Mouse (Mus musculus) cerebellum, postnatal 36 days (tissue): ENCODE measurements around the gene Ric3.

Source experiments
- DNase-seq, 2 experiments: peaks; one replicate each; pipeline ENCODE4 v3.0.0; 2021 to 2022; ENCODE audit warnings: mixed read lengths in 2 of 2

The Ric3 gene

GRCm38 (mm10) chr7:109045876-109046275 lies 37.3 kb downstream of the Ric3 start:
- DNase-seq, result no peak

- peak; percentile 93 for DNase-seq
Measured at GRCm38 (mm10) chr7:109039445-109039844, 43.7 kb downstream of the Ric3 start.

DNA sequence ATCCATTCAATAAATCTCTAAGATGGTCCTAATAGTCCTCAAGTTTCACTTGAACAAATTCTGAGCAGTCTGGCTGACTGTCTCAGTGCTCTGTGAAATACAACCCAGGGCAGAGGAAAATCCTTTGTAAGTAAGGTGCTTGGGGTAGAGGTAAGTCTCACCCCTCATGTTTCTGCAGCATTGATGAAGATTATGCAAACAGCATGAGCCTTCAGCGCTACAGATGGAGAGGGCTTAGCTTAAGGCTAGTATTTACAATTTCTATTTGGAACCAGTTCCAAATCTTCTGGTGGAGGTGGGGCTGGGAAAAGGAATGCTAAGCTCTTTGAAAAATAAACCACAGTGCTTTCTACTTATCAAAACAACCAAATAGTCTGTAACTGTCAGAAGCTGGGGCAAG lies 44.1 kb downstream of the Ric3 start:
- no peak for DNase-seq

- peak; percentile 57 to 71 for DNase-seq
Measured at GRCm38 (mm10) chr7:109038121-109038735, 44.9 kb downstream of the Ric3 start.

DNA sequence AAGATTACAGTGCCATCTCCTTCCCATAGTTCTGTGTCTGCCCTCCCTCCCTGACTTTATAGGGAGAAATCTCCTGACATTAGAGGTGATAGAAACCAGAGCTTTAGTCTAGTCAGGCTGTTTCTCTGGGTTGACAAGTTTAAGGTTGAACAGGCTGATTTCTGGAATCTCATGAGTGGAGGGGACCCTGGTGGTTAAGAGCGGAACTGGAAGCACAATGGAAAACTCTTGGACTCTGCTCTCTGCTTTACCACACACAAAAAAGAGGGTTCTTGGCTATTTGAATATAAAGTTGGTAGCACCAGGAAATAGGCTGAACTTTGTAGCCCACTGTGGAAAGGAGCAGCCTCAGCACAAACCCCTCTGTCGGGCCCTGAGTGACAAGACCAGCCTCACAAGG lies 51.1 kb downstream of the Ric3 start:
- no peak for DNase-seq

DNA sequence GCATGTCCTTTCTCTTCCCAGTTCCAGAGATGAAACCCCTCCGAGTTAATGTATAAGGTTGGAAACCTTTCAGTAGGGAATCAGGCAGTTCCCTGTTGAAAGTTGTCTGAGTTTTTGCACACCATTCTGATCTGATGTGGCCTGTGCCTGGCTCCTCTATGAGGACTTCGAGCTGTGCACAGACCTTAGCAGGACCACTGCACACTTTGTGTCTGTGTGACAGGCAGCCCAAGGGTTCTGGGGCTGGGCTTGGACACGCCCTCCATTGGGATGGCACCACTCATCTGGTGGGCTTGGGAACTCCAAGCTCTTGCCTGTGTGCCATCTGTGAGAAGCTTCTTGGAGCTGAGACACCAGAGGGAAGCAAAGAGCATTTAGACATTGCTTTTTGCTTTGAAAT lies 51.8 kb downstream of the Ric3 start:
- DNase-seq, result no peak

DNA sequence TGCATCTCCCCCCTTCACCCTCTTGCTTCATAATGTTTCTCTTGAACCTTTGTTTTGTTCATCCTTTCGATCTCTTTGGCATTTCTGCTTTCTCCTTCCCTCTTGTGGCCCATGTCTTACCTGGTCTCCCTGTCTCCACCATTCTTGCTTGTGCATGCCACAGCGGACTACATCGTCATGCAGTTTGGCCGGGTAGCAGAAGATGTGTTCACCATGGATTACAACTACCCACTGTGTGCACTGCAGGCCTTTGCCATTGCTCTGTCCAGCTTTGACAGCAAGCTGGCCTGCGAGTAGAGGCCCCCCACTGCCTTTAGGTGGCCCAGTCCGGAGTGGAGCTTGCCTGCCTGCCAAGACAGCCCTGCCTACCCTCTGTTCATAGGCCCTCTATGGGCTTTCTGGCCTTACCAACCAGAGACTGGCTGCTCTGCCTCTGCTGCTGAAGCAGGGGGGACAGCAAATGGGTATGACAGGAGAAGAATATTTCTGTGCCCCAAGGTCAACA lies 53.1 kb downstream of the Ric3 start:
- no peak for DNase-seq

- peak; percentile 63 to 83 for DNase-seq
Measured at GRCm38 (mm10) chr7:109028204-109028603, 54.9 kb downstream of the Ric3 start.

- no peak for DNase-seq
Measured at GRCm38 (mm10) chr7:109027721-109028120, 55.4 kb downstream of the Ric3 start.

- no peak for DNase-seq
Measured at GRCm38 (mm10) chr7:109026976-109027375, 56.2 kb downstream of the Ric3 start.

GRCm38 (mm10) chr7:109025743-109026142 lies 57.4 kb downstream of the Ric3 start:
- no peak for DNase-seq

- DNase-seq, result peak; percentile 82 to 86
Measured at GRCm38 (mm10) chr7:109021428-109021827, 61.7 kb downstream of the Ric3 start.

DNA sequence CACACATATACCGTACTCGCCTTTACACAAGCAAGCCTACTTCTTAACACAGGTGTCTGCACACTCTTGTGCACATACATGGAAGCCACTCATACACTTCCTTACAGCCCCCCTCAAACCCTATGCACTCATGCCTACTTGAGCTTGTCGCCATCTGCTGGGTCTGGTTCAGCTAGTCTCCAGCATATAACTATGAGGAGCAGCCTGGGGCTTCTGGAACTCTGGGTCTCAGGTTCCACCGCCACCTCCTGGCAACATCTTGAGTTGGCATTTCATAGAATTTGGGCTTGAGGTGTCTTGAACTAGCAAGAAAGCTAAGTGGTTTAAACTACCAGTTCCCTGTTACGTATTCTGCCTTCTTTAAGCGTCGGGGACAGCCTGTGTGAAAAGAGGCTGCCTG lies 63.9 kb downstream of the Ric3 start:
- DNase-seq, result no peak

DNA sequence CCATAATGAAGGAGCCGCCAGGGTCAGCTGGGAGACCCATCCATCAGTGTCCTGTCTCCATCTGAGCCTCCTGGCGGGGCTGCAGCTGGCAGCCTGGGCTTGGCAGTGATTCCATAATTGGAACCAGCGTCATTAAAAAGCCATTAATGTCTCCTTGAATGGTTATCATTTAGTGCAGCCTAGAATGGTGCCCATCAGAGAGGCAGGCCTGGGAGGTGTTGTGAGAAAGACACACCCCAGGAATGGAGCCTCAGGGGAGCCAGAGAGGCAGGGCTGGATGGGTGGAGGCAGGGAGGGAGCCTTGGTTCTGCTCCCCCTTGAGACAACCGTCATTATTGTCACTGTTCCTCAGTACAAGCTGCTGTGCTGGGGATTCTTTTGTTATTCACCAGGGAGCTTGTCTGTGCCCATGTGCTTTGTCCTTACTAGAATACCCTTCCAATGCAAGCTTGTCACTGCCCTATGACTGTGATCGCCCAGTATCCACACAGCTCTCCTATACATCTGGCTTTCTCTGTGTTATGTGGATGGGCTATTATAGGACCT lies 66.7 kb downstream of the Ric3 start:
- DNase-seq, result no peak

GRCm38 (mm10) chr7:109014851-109015250 lies 68.3 kb downstream of the Ric3 start:
- DNase-seq, result no peak

GRCm38 (mm10) chr7:109012998-109013625 lies 70.0 kb downstream of the Ric3 start:
- DNase-seq, result no peak

DNA sequence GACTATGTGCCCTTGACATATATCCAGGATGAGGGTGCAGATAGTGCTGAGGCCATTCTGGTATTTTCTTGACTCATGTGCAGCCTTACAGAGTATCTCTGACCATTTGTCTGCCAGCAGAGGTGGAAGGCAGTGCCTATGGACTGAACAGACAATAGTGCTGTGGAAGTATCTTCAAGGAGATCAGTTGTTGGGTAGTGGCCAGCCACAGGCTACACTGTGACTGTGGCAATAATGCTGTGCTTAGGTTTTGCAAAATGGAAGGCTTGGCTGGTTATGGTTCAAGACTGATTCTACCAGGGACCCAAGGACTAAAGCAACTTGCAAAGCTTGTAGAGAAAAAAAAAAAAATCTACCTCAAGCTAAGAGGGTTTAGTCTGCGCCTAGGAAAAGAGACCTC lies 70.6 kb downstream of the Ric3 start:
- no peak for DNase-seq

GRCm38 (mm10) chr7:109011596-109012180 lies 71.4 kb downstream of the Ric3 start:
- no peak for DNase-seq

GRCm38 (mm10) chr7:109010720-109011595 lies 72.2 kb downstream of the Ric3 start:
- peak; percentile 59 to 67 for DNase-seq

DNA sequence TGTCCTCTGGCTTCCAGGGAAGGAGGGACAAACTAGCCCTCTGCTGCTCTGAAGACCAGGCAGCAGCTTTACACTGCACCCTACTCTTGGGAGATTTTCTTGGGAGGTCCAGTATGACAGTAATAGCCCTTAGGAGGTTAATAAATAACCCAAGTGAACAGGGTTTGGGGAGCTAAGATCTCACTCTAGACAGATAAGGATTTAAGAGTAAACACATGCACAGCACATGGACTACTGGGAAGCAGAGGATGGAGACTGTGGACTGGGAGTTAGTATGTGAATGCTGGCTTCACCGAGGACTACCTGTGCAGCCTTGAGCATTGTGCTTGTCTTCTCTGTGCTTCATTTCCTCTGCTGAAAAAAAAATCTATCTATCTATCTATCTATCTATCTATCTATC lies 73.9 kb downstream of the Ric3 start:
- DNase-seq, result no peak

GRCm38 (mm10) chr7:109003653-109004052 lies 79.5 kb downstream of the Ric3 start:
- DNase-seq, result no peak

DNA sequence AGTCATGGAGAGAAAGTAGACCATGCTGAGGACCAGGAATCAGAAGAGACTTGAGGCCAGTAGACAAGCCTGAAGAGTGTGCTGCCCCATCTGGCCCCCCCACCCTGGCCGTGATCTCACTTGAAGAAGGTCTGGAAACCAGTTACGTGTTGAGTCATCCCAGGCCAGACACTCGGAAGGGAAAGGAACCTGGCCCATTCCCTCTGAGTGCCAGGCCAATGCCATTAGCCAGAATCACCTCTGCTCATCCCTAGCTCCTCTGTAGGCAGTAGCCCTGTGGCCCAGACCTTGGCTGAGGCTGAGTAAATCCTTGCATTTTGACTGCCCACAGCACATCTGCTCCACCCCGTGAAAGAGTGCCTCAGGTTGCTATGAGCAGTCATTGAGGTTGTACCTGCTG lies 81.2 kb downstream of the Ric3 start:
- DNase-seq, result no peak
